Mouse (Mus musculus): Measurements from ENCODE around the gene Prdm12.

Prdm12 gene

GRCm38 (mm10) chr2:31639901-31640608 lies at the start of gene Prdm12:
TSS of gene Prdm12 (plus strand) at chr2:31640037.
- no peak for DNase-seq (ENCODE audit: low spot score)

GRCm38 (mm10) chr2:31591799-31592484 lies 47.9 kb upstream of the Prdm12 start:
- DNase-seq (ENCODE audit: low spot score), result no peak

GRCm38 (mm10) chr2:31607555-31607954 lies 32.3 kb upstream of the Prdm12 start:
- no peak for DNase-seq (ENCODE audit: low spot score)

DNA sequence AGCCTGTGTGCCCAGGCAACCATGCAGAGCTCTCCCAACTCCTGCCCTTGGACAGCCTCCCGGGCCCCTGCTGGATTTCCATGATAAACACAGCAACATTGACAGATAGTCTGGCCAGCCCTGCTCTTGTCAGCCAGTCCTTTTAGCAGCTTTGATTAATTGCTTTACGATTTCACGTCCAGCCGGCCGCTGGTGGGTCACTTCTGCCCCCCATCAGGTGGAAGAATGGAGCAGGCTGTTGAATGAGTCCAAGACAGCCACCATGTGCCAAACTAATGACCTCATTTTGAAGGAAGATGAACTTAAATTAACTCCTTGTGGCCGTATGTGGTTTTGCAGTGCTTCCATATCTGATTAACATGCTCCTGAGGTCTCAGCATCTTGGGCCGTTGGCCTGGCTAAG lies 30.0 kb upstream of the Prdm12 start:
- DNase-seq (ENCODE audit: low spot score), result no peak

DNA sequence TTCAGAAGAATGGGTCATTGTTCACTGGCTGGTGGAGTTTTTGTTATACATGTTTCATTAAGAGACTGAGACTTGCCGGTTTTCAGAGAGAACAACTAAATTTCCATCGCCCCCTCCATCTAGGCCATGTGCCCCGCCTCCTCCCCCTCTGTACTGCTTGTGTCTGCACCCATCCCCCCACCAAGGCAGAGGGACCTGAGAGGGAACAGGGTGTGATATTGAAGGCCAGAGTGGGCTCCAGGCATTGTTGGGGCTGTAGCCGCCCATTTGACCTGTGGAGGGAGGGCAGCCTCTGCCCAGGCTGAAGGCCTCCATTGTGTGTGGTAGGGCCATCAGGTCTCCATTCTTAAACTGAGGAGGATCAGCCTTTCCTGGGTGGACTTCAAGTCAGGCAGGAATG lies 28.9 kb upstream of the Prdm12 start:
- no peak for DNase-seq (ENCODE audit: low spot score)

DNA sequence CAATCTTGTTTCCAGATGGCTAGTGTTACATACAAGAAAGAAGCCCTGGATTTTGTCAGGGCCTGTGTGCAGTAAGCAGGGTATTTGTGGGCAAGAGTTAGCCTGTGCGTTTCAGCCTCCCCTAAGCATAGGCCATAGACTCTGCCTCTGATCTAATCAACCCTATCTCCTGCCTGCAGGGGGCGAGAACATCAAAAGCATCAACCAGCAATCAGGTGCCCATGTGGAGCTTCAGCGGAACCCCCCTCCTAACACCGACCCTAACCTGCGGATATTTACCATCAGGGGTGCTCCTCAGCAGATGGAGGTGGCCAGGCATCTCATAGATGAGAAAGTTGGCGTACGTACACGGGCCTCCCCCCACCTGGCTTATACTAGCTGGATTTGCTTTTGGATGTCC lies 28.4 kb upstream of the Prdm12 start:
- no peak for DNase-seq (ENCODE audit: low spot score)

DNA sequence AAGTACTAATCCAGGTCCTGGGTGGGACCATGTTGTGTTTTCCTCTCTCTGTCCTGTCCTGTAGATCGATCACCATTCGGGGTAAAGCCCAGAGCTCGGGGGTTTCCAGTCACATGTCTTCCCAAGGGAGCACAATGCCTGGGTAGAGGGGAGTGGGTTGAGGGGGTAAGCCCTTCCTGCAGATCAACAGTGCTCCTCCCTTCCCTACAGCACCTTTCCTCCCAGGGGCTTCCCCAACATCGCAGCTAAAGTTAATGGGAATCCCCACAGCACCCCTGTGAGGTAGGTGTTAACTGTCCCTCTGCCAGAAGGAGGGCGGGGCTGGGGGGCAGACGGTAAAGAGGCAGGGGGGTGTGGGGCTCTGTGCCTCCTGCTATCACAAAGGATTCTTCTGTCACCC lies 27.2 kb upstream of the Prdm12 start:
- no peak for DNase-seq (ENCODE audit: low spot score)

DNA sequence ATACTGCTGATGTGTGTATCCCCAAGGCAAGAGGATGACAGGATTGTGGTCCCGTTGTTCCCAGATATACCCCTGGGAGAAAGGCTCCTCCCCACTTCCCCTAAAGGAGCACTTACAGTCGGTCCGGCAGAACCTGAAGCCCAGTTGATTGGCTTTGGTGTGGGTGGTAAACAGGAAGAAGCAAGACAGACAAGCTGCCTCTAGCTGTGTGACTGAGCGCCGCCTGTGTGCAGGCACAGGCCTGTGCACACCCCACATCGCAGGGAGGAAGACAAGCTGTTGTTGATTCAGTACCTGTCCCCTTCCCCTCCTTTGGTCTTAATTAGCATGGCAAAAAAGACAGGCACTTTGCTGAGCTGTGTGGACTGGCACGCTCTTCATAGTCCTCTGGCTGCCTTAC lies 26.1 kb upstream of the Prdm12 start:
- no peak for DNase-seq (ENCODE audit: low spot score)

DNA sequence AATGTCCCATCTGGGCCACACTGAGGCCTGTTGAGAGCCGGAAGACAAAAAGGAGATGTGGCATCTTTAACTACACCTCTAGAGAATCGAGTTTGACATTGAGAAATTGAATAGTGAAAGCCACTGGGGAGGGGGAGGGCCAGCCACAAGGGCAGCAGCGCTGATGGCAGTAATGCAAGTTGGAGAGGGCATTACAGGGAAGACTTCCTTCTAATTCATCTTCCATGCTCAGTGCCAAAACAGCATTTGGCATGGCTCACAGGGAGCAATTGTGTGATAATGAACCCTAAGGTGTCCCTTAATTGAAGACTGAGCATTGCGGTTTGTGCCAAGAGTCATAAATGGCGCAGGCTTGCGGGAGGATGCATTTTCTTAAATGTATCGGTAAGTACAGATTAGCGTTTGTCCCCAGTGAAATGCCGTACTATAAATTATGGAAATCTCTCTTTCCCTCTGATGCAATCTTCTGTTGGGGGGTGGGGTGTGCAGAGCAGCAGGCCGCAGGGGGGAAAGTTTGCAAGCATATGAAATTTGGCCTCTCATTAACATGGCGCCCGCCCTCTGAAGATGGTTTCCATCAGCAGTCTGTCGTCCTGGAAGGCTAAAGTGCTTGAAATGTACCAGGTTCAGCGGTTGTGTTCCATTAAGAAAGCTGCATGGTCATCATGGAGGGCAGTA lies 21.2 kb upstream of the Prdm12 start:
- no peak for DNase-seq (ENCODE audit: low spot score)

GRCm38 (mm10) chr2:31619208-31619607 lies 20.6 kb upstream of the Prdm12 start:
- no peak for DNase-seq (ENCODE audit: low spot score)

DNA sequence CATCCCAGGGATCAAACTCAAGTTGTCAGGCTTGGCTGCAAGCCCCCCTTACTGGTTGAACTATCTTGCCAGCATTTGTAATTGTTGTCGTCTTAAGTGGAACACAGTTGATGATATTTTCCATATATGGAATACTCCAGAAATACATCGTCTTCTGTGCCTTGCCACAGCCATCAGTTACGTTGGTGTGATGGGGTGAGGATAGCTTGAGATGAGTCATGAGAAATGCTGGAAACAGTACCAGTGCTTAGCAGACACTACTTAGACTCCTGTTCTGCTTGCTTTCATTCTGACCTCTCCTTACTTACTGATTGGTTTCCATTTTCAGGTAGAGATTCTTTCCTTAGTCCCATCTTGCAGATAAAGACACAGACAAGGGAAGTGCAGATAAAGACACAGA lies 6.3 kb upstream of the Prdm12 start:
- DNase-seq (ENCODE audit: low spot score), result no peak

DNA sequence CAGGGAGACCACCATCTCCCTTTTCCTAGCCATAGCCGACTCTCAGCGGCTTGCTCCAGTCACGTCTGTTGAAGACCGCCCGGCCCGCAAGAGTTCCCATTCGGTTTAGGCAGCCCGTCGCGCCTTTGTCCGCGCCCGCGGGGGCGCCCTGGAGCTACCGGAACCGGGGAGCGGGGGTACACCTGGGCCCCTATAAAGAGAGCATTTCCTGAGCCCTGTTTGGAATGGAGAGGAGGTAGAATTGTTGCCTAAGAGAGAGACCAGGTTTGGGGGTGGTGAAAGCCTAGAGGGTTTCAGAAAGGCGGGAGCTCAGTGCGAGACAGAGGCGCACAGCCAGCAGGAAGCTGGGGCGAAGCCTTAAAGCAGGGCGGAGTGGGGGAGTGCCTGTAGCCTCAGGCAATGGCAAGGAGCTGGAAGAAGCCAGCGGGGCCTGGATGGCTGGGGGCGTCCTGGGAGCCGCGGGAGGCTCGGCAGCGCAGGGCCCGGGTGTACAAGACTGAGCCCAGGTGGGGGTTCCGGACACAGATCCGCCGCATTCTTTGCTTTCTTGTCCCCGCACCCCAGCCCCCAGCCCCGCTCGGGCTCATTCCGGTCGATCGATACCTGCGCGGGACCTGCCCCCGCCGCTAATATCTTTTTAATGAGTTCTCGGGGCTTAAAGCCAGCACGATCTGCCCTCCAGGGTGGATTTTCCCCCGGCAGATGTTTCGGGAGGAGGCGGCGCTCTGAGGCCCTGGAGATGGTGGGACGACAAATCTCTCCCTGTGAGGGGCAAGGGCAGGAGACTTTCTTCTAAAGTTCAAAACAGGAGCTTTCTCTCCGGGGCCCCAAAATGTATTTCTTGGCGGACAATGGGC lies 4.3 kb upstream of the Prdm12 start:
- DNase-seq (ENCODE audit: low spot score), result no peak

- no peak for DNase-seq (ENCODE audit: low spot score)
These were observed 3.6 kb upstream of the Prdm12 start for GRCm38 (mm10) chr2:31636138-31636741.

DNA sequence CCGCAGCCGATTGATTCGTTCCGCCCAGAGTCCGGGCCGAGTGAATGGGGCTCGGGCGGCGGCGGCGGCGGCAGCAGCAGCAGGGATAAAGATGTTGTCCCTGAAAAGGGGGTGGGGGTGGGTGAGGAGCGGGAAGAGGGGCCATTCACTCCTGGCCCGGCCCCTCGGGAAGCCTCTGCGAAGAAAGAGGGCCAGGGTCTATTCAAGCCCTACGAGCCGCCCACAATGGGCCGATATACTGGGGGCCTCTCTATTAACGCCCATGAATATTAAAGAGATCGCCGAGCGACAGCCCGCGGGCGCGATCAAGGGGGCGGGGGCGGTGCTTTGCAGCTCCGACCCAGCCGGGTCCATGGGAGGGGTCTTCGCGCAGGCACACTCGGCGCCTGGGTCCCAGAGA lies 3.1 kb upstream of the Prdm12 start:
- no peak for DNase-seq (ENCODE audit: low spot score)

- DNase-seq (ENCODE audit: low spot score), result no peak
These were observed 2.5 kb upstream of the Prdm12 start for GRCm38 (mm10) chr2:31637311-31637710.

DNA sequence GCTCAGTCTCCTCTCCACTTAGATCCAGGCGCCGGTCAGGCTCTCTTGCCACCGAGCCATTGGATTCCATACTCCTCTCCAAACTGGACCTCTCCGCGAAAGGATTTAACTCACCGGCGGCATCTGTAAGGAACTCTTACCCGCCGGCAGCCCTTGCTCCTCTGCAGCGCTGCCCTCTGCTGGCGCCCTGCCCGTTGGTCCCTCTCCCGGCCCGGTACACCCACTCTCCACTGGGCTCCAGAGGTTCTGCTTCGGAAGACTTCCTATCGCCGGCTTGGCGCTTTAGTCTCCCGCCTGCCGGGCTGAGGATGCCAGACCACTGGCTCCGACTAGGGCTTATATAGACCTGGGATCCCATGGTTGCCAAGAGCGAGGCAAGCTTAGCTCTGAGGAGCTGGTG lies 2.0 kb upstream of the Prdm12 start:
- no peak for DNase-seq (ENCODE audit: low spot score)

DNA sequence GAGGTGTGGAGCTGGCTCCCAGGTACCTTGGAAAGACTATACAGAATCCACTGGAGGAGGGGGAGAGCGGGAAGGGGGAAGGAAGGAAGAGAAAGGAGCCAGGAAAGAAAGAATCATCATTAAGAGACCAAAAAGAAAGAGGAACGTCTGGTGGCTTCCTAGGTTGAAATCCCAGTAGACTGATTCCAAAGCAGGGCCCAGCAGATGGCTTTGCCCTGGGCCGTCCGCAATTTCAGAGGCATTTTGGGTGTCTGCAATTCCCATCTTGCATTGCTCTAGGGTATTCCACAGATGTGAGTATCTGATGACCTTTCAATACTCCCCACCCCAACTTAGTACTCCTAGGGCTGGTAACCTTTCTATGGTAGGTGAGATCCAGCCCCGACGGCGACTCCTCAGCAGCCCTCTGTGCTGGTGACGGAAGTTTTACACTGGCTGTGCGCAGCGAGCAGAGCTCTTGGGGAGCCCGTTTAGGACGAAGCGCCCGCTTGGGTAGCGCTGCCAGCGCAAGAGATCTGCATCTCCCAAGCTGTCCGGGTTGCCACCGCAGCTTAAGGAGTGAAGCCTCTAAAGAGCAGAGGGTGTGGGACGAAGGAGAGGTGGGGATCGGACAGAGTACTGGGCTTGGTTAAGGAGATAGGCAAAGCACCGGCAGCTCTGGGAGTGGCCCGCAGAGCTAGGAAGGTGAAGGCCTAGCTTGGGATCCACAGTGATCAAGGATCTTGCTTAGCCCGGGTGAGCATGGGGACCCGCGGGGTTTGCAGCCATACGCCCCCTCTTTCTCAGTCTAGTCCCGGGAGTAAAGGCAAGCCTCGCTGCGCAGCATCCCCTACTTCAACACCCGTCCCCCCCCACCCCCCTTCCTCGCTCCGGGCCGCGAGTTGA lies 1.0 kb upstream of the Prdm12 start:
- DNase-seq (ENCODE audit: low spot score), result no peak

DNA sequence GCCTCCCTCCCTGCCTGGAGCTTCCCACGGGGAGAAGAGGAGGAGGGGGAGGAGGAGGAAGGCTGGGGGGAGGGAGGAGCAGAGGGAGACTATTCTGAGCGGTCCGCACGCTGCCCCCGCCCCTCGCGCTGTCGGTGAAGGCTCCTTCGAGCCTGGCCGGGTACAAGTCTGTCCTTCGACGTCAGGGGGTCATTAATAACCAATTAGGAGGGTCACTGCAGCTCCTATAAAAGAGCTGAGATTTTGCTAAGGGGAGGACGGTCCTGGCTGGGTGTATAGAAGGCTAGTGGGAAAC lies 424 bp upstream of the Prdm12 start:
- DNase-seq (ENCODE audit: low spot score), result no peak

GRCm38 (mm10) chr2:31640609-31641507 lies 1.0 kb downstream of the Prdm12 start:
- DNase-seq (ENCODE audit: low spot score), result no peak

DNA sequence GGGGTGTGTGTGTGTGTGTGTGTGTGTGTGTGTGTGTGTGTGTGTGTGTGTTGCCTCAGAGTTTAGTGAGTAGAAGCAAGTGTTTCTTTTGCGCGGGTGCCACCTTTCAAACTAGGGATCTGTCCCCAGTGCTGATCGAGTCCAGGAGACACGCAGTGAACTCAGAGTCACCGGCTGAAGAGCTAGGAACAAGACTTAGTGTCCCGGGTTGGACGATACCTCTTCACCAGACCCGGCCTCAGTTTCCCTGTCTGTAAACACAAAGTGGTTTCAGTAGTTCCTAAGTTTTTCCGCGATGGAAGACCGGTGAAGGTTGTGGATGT lies 1.6 kb downstream of the Prdm12 start:
- DNase-seq (ENCODE audit: low spot score), result no peak

All from ovary, postnatal 10 days (tissue).